In genomic region chr7:140899121-140899520, GRCm38 (mm10) we compare ENCODE assay signal across 31 mouse cellular contexts. TPM values are rescaled to one million over a fixed set of nuclear protein-coding genes. Genes with fewer than 3 reads are reported as not detected.
DNase-seq lines count a peak whose midpoint lies in the region; ATAC-seq and TF ChIP-seq lines count a peak whose summit lies in the region.
"Had no signal": no experiment of that assay in that cellular context is flagged by ENCODE, and none has a peak within 500 bp of the region (broad histone marks: within the 10 kb centered on the region; RNA-seq: fewer than 3 reads in every experiment).

No protein-coding gene starts in this region.

- no peak for TF ChIP-seq CTCF in gastrocnemius, adult 2 months (IDR thresholded peaks at IDR 0.05)

- H3K27ac ChIP-seq in gastrocnemius, adult 2 months: peak overlapping the region; percentile 97
- peak overlapping the region in 1 of 2 experiments; percentile 89; a peak in 1 of 4 replicates for H3K27ac ChIP-seq in heart, embryonic 14.5 days (replicated peaks in 1 of 2; ENCODE audit: control insufficient read depth in 1 of 2, insufficient read depth in 1 of 2, low read depth in 2 of 2, low read length in 2 of 2)
- no peak overlapping the region for H3K27ac ChIP-seq in heart, embryonic 11.5 days (ENCODE audit: low read depth, low read length)
- H3K27ac ChIP-seq in heart, embryonic 16.5 days (ENCODE audit: low read length): peak overlapping the region; percentile 87
- H3K27ac ChIP-seq in midbrain, embryonic 16.5 days (ENCODE audit: low read length): no peak overlapping the region
- H3K27ac ChIP-seq: hindbrain, embryonic 14.5 days; kidney, postnatal 0 days; left cerebral cortex, adult 2 months; liver, embryonic 14.5 days; midbrain, embryonic 12.5 days; neural tube, embryonic 13.5 days had no signal

- H3K9me3 ChIP-seq in heart, embryonic 14.5 days (ENCODE audit: control insufficient read depth, low read length): no peaks in the 10 kb centered on the region
- H3K9me3 ChIP-seq in heart, embryonic 11.5 days (replicated peaks; ENCODE audit: control insufficient read depth, low read length): no peaks in the 10 kb centered on the region
- no peaks in the 10 kb centered on the region for H3K9me3 ChIP-seq in heart, embryonic 16.5 days (replicated peaks; ENCODE audit: control insufficient read depth, low read length)
- no peaks in the 10 kb centered on the region for H3K9me3 ChIP-seq in midbrain, embryonic 16.5 days (replicated peaks; ENCODE audit: control insufficient read depth, low read length, poor library complexity, severe bottlenecking)
- H3K9me3 ChIP-seq: G1E; limb, embryonic 15.5 days; midbrain, embryonic 12.5 days; neural tube, embryonic 13.5 days had no signal

- DNase-seq in gastrocnemius, adult 2 months: peak; percentile 45
- no peak for DNase-seq in gastrocnemius, postnatal 10 days
- no peak for DNase-seq in embryo, embryonic 10 days (ENCODE audit: low spot score)
- DNase-seq: B cell, adult 2 months; cerebellum, adult 11-12 months; cerebellum, postnatal 10 days; forebrain, postnatal 0 days; kidney, adult 18-20 months; layer of hippocampus, adult 9-11 months; left cerebral cortex, postnatal 4 days; lung, embryonic 14.5 days; right cerebral cortex, postnatal 4 days; thymus, postnatal 25 days had no signal

- WGBS in heart, embryonic 14.5 days: 76% methylated on average over 3 of the region's 3 CpGs
- 73% methylated on average over 3 of the region's 3 CpGs for WGBS in heart, embryonic 11.5 days (ENCODE audit: insufficient replicate concordance)
- 74% methylated on average over 3 of the region's 3 CpGs for WGBS in heart, embryonic 16.5 days
- WGBS in midbrain, embryonic 16.5 days: 83% methylated on average over 3 of the region's 3 CpGs

- peak overlapping the region; percentile 68 for H3K4me2 ChIP-seq in heart, embryonic 14.5 days (ENCODE audit: low read length)
- H3K4me2 ChIP-seq in heart, embryonic 11.5 days: no peak overlapping the region
- peak overlapping the region; percentile 68 for H3K4me2 ChIP-seq in heart, embryonic 16.5 days (ENCODE audit: low read depth, low read length)
- H3K4me2 ChIP-seq in midbrain, embryonic 16.5 days (ENCODE audit: low read length): no peak overlapping the region
- H3K4me2 ChIP-seq: hindbrain, embryonic 14.5 days; limb, embryonic 15.5 days; lung, embryonic 14.5 days; midbrain, embryonic 12.5 days; neural tube, embryonic 13.5 days had no signal

- H3K4me3 ChIP-seq in gastrocnemius, adult 2 months: peak overlapping the region; percentile 75
- peak overlapping the region in 1 of 2 experiments; percentile 41; a peak in 2 of 4 replicates for H3K4me3 ChIP-seq in heart, embryonic 14.5 days (ENCODE audit: control insufficient read depth in 1 of 2, insufficient read depth in 1 of 2, low read depth in 1 of 2, low read length in 2 of 2)
- H3K4me3 ChIP-seq in heart, embryonic 11.5 days (ENCODE audit: low read depth, low read length): no peak overlapping the region
- peak overlapping the region; percentile 49 for H3K4me3 ChIP-seq in heart, embryonic 16.5 days (ENCODE audit: low read length)
- no peak overlapping the region for H3K4me3 ChIP-seq in midbrain, embryonic 16.5 days (ENCODE audit: low read depth, low read length)
- H3K4me3 ChIP-seq: left cerebral cortex, adult 2 months; limb, embryonic 15.5 days; midbrain, embryonic 12.5 days; neural tube, embryonic 13.5 days had no signal

- H3K4me1 ChIP-seq in heart, embryonic 14.5 days (ENCODE audit: control insufficient read depth in 2 of 2, insufficient read depth in 2 of 2, low read length in 2 of 2): peaks cover 6 to 8% of the 10 kb centered on the region in 2 experiments
- H3K4me1 ChIP-seq in heart, embryonic 11.5 days (ENCODE audit: control insufficient read depth, insufficient read depth, low read length): peaks cover 7% of the 10 kb centered on the region; the same call in 1 of the 2 replicates
- H3K4me1 ChIP-seq in heart, embryonic 16.5 days (ENCODE audit: control insufficient read depth, insufficient read depth, low read length): peaks cover 13% of the 10 kb centered on the region
- no peaks in the 10 kb centered on the region for H3K4me1 ChIP-seq in midbrain, embryonic 16.5 days (ENCODE audit: control insufficient read depth, insufficient read depth, low read length)

- no peaks in the 10 kb centered on the region for H3K27me3 ChIP-seq in heart, embryonic 14.5 days (ENCODE audit: control insufficient read depth, insufficient read depth, low read length)
- H3K27me3 ChIP-seq in heart, embryonic 11.5 days (ENCODE audit: control insufficient read depth, insufficient read depth, low read length): no peaks in the 10 kb centered on the region
- H3K27me3 ChIP-seq in heart, embryonic 16.5 days (ENCODE audit: control insufficient read depth, insufficient read depth, low read length): no peaks in the 10 kb centered on the region
- no peaks in the 10 kb centered on the region for H3K27me3 ChIP-seq in midbrain, embryonic 16.5 days (ENCODE audit: control insufficient read depth, insufficient read depth, low read depth, low read length)
- H3K27me3 ChIP-seq: CH12.LX; limb, embryonic 15.5 days; midbrain, embryonic 12.5 days; neural tube, embryonic 13.5 days; Patski had no signal

- no peak for ATAC-seq in heart, embryonic 14.5 days (ENCODE audit: insufficient number of reproducible peaks, insufficient read depth, low FRiP score, low read depth)
- ATAC-seq in heart, embryonic 11.5 days (replicated peaks; ENCODE audit: insufficient number of reproducible peaks, low FRiP score, low TSS enrichment): no peak
- no peak for ATAC-seq in heart, embryonic 16.5 days (replicated peaks; ENCODE audit: extremely low read depth, insufficient read depth, low FRiP score)
- ATAC-seq in midbrain, embryonic 16.5 days: no peak
- ATAC-seq: forebrain, postnatal 0 days; inflammation-experienced regulatory T-cells, adult 6 months; Patski had no signal

- intact Hi-C loops in gastrocnemius, adult 2 months (cut with DNase I): no loop called here

- peak overlapping the region; percentile 75 for H3K9ac ChIP-seq in heart, embryonic 14.5 days (ENCODE audit: low read length)
- no peak overlapping the region; the same call in 1 of the 2 replicates for H3K9ac ChIP-seq in heart, embryonic 11.5 days (ENCODE audit: low read depth, low read length)
- peak overlapping the region; percentile 74 for H3K9ac ChIP-seq in heart, embryonic 16.5 days (ENCODE audit: low read length)
- H3K9ac ChIP-seq in midbrain, embryonic 16.5 days (ENCODE audit: low read depth, low read length): no peak overlapping the region
- H3K9ac ChIP-seq: forebrain, postnatal 0 days; hindbrain, embryonic 14.5 days; limb, embryonic 15.5 days; liver, embryonic 14.5 days; lung, embryonic 14.5 days; midbrain, embryonic 12.5 days had no signal

- peaks cover 52% of the 10 kb centered on the region for H3K36me3 ChIP-seq in heart, embryonic 14.5 days (ENCODE audit: control insufficient read depth, insufficient read depth, low read length)
- peaks cover 12% of the 10 kb centered on the region for H3K36me3 ChIP-seq in heart, embryonic 11.5 days (ENCODE audit: control insufficient read depth, insufficient read depth, low read length)
- H3K36me3 ChIP-seq in heart, embryonic 16.5 days (ENCODE audit: control insufficient read depth, insufficient read depth): peaks cover 23% of the 10 kb centered on the region
- peaks cover 30% of the 10 kb centered on the region for H3K36me3 ChIP-seq in midbrain, embryonic 16.5 days (ENCODE audit: control insufficient read depth, insufficient read depth, low read length)

RNA-seq across cellular contexts. Expression of gene Cox8b, which starts 1.1 kb away (rescaled TPM):
- total RNA-seq in gastrocnemius, adult 2 months (2021): 1,000 to 10,000 TPM; 2,055 to 2,295 TPM
- total RNA-seq in gastrocnemius, postnatal 10 days (2021): 1,000 to 10,000 TPM in 1 of 2 experiments, 100 to 1,000 TPM in 1; 998 to 1,003 TPM
- 375 and 378 TPM in 2 replicates for polyA plus RNA-seq in heart, embryonic 14.5 days (2014; fragmentation: Nextera tagmentation; extraction: Ambion mirVana)
- polyA plus RNA-seq in heart, embryonic 11.5 days (2014; fragmentation: Nextera tagmentation; extraction: Ambion mirVana): 69.2 and 75.4 TPM in 2 replicates
- 467 and 515 TPM in 2 replicates for polyA plus RNA-seq in heart, embryonic 16.5 days (2015; fragmentation: Nextera tagmentation; extraction: Ambion mirVana)
- not detected in 2 replicates for polyA plus RNA-seq in midbrain, embryonic 16.5 days (2015; fragmentation: Nextera tagmentation; extraction: Ambion mirVana)
- total RNA-seq: CH12.LX; forebrain, postnatal 0 days; G1E; left cerebral cortex, postnatal 4 days; megakaryocyte, adult 5-6 weeks had no signal
- polyA plus RNA-seq: embryonic facial prominence, embryonic 11.5 days; forebrain, embryonic 11.5 days; forebrain, postnatal 0 days; G1E; hindbrain, embryonic 14.5 days; inflammation-experienced regulatory T-cells, adult 6 months; liver, embryonic 14.5 days; lung, embryonic 14.5 days; midbrain, embryonic 12.5 days; Patski had no signal

RNA-seq across cellular contexts. Expression of gene Sirt3, which starts 17.0 kb away (rescaled TPM):
- total RNA-seq in gastrocnemius, adult 2 months (2021): 10 to 100 TPM; 20.4 to 27.3 TPM
- total RNA-seq in gastrocnemius, postnatal 10 days (2021): 10 to 100 TPM; 16.3 to 19.1 TPM
- polyA plus RNA-seq in heart, embryonic 14.5 days (2014; fragmentation: Nextera tagmentation; extraction: Ambion mirVana): 48.4 and 57.2 TPM in 2 replicates
- 31.9 and 34.8 TPM in 2 replicates for polyA plus RNA-seq in heart, embryonic 11.5 days (2014; fragmentation: Nextera tagmentation; extraction: Ambion mirVana)
- polyA plus RNA-seq in heart, embryonic 16.5 days (2015; fragmentation: Nextera tagmentation; extraction: Ambion mirVana): 65.4 and 71.2 TPM in 2 replicates
- 49.1 and 58.2 TPM in 2 replicates for polyA plus RNA-seq in midbrain, embryonic 16.5 days (2015; fragmentation: Nextera tagmentation; extraction: Ambion mirVana)

RNA-seq across cellular contexts. Expression of gene Psmd13, which starts 17.4 kb away (rescaled TPM):
- total RNA-seq in gastrocnemius, adult 2 months (2021): 10 to 100 TPM; 84.5 to 89.3 TPM
- total RNA-seq in gastrocnemius, postnatal 10 days (2021): 100 to 1,000 TPM; 104 to 105 TPM
- polyA plus RNA-seq in heart, embryonic 14.5 days (2014; fragmentation: Nextera tagmentation; extraction: Ambion mirVana): 55.4 and 120 TPM in 2 replicates
- 102 and 139 TPM in 2 replicates for polyA plus RNA-seq in heart, embryonic 11.5 days (2014; fragmentation: Nextera tagmentation; extraction: Ambion mirVana)
- polyA plus RNA-seq in heart, embryonic 16.5 days (2015; fragmentation: Nextera tagmentation; extraction: Ambion mirVana): 181 and 189 TPM in 2 replicates
- 260 and 268 TPM in 2 replicates for polyA plus RNA-seq in midbrain, embryonic 16.5 days (2015; fragmentation: Nextera tagmentation; extraction: Ambion mirVana)

RNA-seq across cellular contexts. Expression of gene Nlrp6, which starts 21.6 kb away (rescaled TPM):
- total RNA-seq in gastrocnemius, adult 2 months (2021): not detected
- not detected for total RNA-seq in gastrocnemius, postnatal 10 days (2021)
- polyA plus RNA-seq in heart, embryonic 14.5 days (2014; fragmentation: Nextera tagmentation; extraction: Ambion mirVana): not detected in 2 replicates
- not detected in 2 replicates for polyA plus RNA-seq in heart, embryonic 11.5 days (2014; fragmentation: Nextera tagmentation; extraction: Ambion mirVana)
- 0.82 and 1.6 TPM in 2 replicates for polyA plus RNA-seq in heart, embryonic 16.5 days (2015; fragmentation: Nextera tagmentation; extraction: Ambion mirVana)
- 0.58 and 0.81 TPM in 2 replicates for polyA plus RNA-seq in midbrain, embryonic 16.5 days (2015; fragmentation: Nextera tagmentation; extraction: Ambion mirVana)
- total RNA-seq: megakaryocyte, adult 5-6 weeks had no signal
- polyA plus RNA-seq: embryonic facial prominence, embryonic 11.5 days; inflammation-experienced regulatory T-cells, adult 6 months; Patski had no signal

RNA-seq across cellular contexts. Expression of gene Bet1l, which starts 41.7 kb away (rescaled TPM):
- total RNA-seq in gastrocnemius, adult 2 months (2021): 1 to 10 TPM; 6.0 to 6.9 TPM
- 10 to 100 TPM; 12.3 to 13.6 TPM for total RNA-seq in gastrocnemius, postnatal 10 days (2021)
- polyA plus RNA-seq in heart, embryonic 14.5 days (2014; fragmentation: Nextera tagmentation; extraction: Ambion mirVana): 35.0 and 39.5 TPM in 2 replicates
- 29.4 and 30.8 TPM in 2 replicates for polyA plus RNA-seq in heart, embryonic 11.5 days (2014; fragmentation: Nextera tagmentation; extraction: Ambion mirVana)
- 31.6 and 39.5 TPM in 2 replicates for polyA plus RNA-seq in heart, embryonic 16.5 days (2015; fragmentation: Nextera tagmentation; extraction: Ambion mirVana)
- 33.3 and 40.0 TPM in 2 replicates for polyA plus RNA-seq in midbrain, embryonic 16.5 days (2015; fragmentation: Nextera tagmentation; extraction: Ambion mirVana)

Comparison
In these comparisons a context has a peak if more than half of its experiments do, and no peak if none do; other contexts are left out.
1. H3K27ac ChIP-seq: peak in gastrocnemius, adult 2 months (single experiment) and heart, embryonic 16.5 days (single experiment); none in heart, embryonic 11.5 days (single experiment) and midbrain, embryonic 16.5 days (single experiment).
2. H3K4me3 ChIP-seq: peak in gastrocnemius, adult 2 months (single experiment) and heart, embryonic 16.5 days (single experiment); none in heart, embryonic 11.5 days (single experiment) and midbrain, embryonic 16.5 days (single experiment).
3. H3K4me2 ChIP-seq: peak in heart, embryonic 14.5 days (single experiment) and heart, embryonic 16.5 days (single experiment); none in heart, embryonic 11.5 days (single experiment) and midbrain, embryonic 16.5 days (single experiment).
4. H3K9ac ChIP-seq: peak in heart, embryonic 14.5 days (single experiment) and heart, embryonic 16.5 days (single experiment); none in heart, embryonic 11.5 days (single experiment) and midbrain, embryonic 16.5 days (single experiment).
5. RNA of gene Cox8b, which starts 1.1 kb away (polyA plus RNA-seq): 467 to 515 TPM in heart, embryonic 16.5 days, 375 to 378 TPM in heart, embryonic 14.5 days and 69.2 to 75.4 TPM in heart, embryonic 11.5 days; not detected in midbrain, embryonic 16.5 days; every median in the first group is over 10 times any median in the second.